Mouse (Mus musculus) erythroblast, embryonic 14.5 days (primary cell): Measurements from ENCODE around the gene Ambra1. TPM values are rescaled to one million over a fixed set of nuclear protein-coding genes. Genes with fewer than 3 reads are reported as not detected.

ENCODE experiments used
- H3K27me3 ChIP-seq: 2 replicates; pipeline ENCODE4 v1.6.1; 2012; ENCODE audit warnings: inconsistent platforms; ENCODE audit not compliant: control insufficient read depth
- H3K36me3 ChIP-seq: 2 replicates; pipeline ENCODE4 v1.6.1; 2012; ENCODE audit warnings: mild to moderate bottlenecking, inconsistent platforms; ENCODE audit not compliant: control insufficient read depth
- H3K4me1 ChIP-seq: 2 replicates; pipeline ENCODE4 v1.6.1; 2012; ENCODE audit warnings: inconsistent platforms; ENCODE audit not compliant: control insufficient read depth
- H3K4me3 ChIP-seq: replicated peaks from 2 replicates; pipeline ENCODE3; 2012; ENCODE audit warnings: moderate library complexity, mild to moderate bottlenecking, inconsistent platforms
- H3K9me3 ChIP-seq: 2 replicates; pipeline ENCODE4 v1.6.1; 2012; ENCODE audit warnings: low read length, inconsistent platforms, mixed read lengths; ENCODE audit not compliant: control insufficient read depth
- GATA1 ChIP-seq: IDR thresholded peaks from 2 replicates; pipeline ENCODE4 v1.6.1; 2012; ENCODE audit warnings: low read length, inconsistent platforms, mixed read lengths
- TAL1 ChIP-seq: IDR thresholded peaks from 3 replicates; pipeline ENCODE4 v1.6.1; 2012; ENCODE audit warnings: low read length, inconsistent platforms, mixed read lengths
- polyA plus RNA-seq: library from polyadenylated mRNA; stranded (reverse); fragments of >175 nt; gene quantifications from 2 replicates; pipeline ENCODE4 v1.2.3, GENCODE M21; 2012

Ambra1 gene
- polyA plus RNA-seq, 1 experiment: 1.8 TPM

GRCm38 (mm10) chr2:91921181-91921789 is 191.4 kb downstream of the Ambra1 start:
- Histone ChIP-seq H3K27me3 (peaks cover 62% of the 10 kb centered on the region), H3K36me3 (peaks cover 26% of the 10 kb centered on the region), H3K9me3 (no peaks in the 10 kb centered on the region; the same call in 1 of the 2 replicates), H3K4me3 (peak overlapping the region; percentile 47), H3K4me1 (peaks cover 39% of the 10 kb centered on the region)
- no peak for TF ChIP-seq TAL1
- TF ChIP-seq GATA1: no peak

GRCm38 (mm10) chr2:91921790-91922570 is 192.0 kb downstream of the Ambra1 start:
- peaks cover 19% of the 10 kb centered on the region for H3K36me3 ChIP-seq

GRCm38 (mm10) chr2:91922586-91923414 is 192.9 kb downstream of the Ambra1 start:
- TF ChIP-seq GATA1 (no peak), TAL1 (no peak)
- Histone ChIP-seq H3K36me3 (peaks cover 11% of the 10 kb centered on the region), H3K27me3 (peaks cover 71% of the 10 kb centered on the region), H3K4me1 (peaks cover 32% of the 10 kb centered on the region), H3K4me3 (no peak overlapping the region), H3K9me3 (no peaks in the 10 kb centered on the region; the same call in 1 of the 2 replicates)

More at GRCm38 (mm10) chr2:91921790-91922570, 192.0 kb downstream of the Ambra1 start:
- Histone ChIP-seq H3K9me3 (no peaks in the 10 kb centered on the region; the same call in 1 of the 2 replicates), H3K4me1 (peaks cover 33% of the 10 kb centered on the region), H3K27me3 (peaks cover 65% of the 10 kb centered on the region), H3K4me3 (peak overlapping the region; percentile 47)
- TF ChIP-seq GATA1 (no peak), TAL1 (no peak)

- no peak for TF ChIP-seq GATA1
- Histone ChIP-seq H3K36me3 (peaks cover 4% of the 10 kb centered on the region), H3K9me3 (no peaks in the 10 kb centered on the region; the same call in 1 of the 2 replicates), H3K4me1 (peaks cover 38% of the 10 kb centered on the region), H3K27me3 (peaks cover 79% of the 10 kb centered on the region), H3K4me3 (peak overlapping the region; percentile 8)
Observed at GRCm38 (mm10) chr2:91923415-91924337, 193.7 kb downstream of the Ambra1 start.

GRCm38 (mm10) chr2:91924726-91925125 is 194.8 kb downstream of the Ambra1 start:
- Histone ChIP-seq H3K9me3 (no peaks in the 10 kb centered on the region; the same call in 1 of the 2 replicates), H3K4me3 (no peak overlapping the region), H3K36me3 (no peaks in the 10 kb centered on the region), H3K4me1 (peaks cover 38% of the 10 kb centered on the region), H3K27me3 (peaks cover 84% of the 10 kb centered on the region)
- no peak for TF ChIP-seq GATA1
- no peak for TF ChIP-seq TAL1

- Histone ChIP-seq H3K9me3 (no peaks in the 10 kb centered on the region; the same call in 1 of the 2 replicates), H3K27me3 (peaks cover 87% of the 10 kb centered on the region), H3K4me3 (no peak overlapping the region), H3K4me1 (peaks cover 40% of the 10 kb centered on the region), H3K36me3 (no peaks in the 10 kb centered on the region)
- TF ChIP-seq GATA1: no peak
- TF ChIP-seq TAL1: no peak
Observed at GRCm38 (mm10) chr2:91925442-91925841, 195.5 kb downstream of the Ambra1 start.

- Histone ChIP-seq H3K4me3 (no peak within 1 kb of the TSS), H3K27me3 (peaks cover 87% of the 10 kb centered on the region), H3K4me1 (peaks cover 45% of the 10 kb centered on the region)
Observed at GRCm38 (mm10) chr2:91926949-91927348, 197.0 kb downstream of the Ambra1 start, which contains the start of gene Chrm4. Gene Chrm4 (plus strand): TSS chr2:91927249.

More at GRCm38 (mm10) chr2:91926949-91927348, 197.0 kb downstream of the Ambra1 start, which contains the start of gene Chrm4:
- Histone ChIP-seq H3K36me3 (no peaks in the 10 kb centered on the region), H3K9me3 (no peaks in the 10 kb centered on the region; the same call in 1 of the 2 replicates)
- TF ChIP-seq GATA1: no peak
- no peak for TF ChIP-seq TAL1
